Comparison of ENCODE assay signal across 8 mouse cellular contexts in genomic region chr6:145211376-145212305, GRCm38 (mm10). TPM values are rescaled to one million over a fixed set of nuclear protein-coding genes. Genes with fewer than 3 reads are reported as not detected.
DNase-seq lines count a peak whose midpoint lies in the region; ATAC-seq and TF ChIP-seq lines count a peak whose summit lies in the region.

No protein-coding gene starts in this region.

- ATAC-seq in limb, embryonic 13.5 days (ENCODE audit: low FRiP score, low read depth) = peak; percentile 2; the same call in 1 of the 2 replicates

- H3K27me3 ChIP-seq in erythroblast, embryonic 14.5 days (ENCODE audit: control insufficient read depth) = no peaks in the 10 kb centered on the region
- no peaks in the 10 kb centered on the region for H3K27me3 ChIP-seq in limb, embryonic 13.5 days

- 3% methylated on average over 21 of the region's 21 CpGs for WGBS in limb, embryonic 13.5 days

- peak overlapping the region; percentile 77 for H3K4me3 ChIP-seq in left cerebral cortex, adult 2 months
- peak overlapping the region; percentile 81 for H3K4me3 ChIP-seq in erythroblast, embryonic 14.5 days (replicated peaks)
- H3K4me3 ChIP-seq in limb, embryonic 13.5 days = peak overlapping the region; percentile 74

- peak overlapping the region; percentile 88 for H3K9ac ChIP-seq in limb, embryonic 13.5 days

- intact Hi-C loops in left cerebral cortex, adult 2 months (cut with DNase I) = loop anchor here (1.0 kb wide), 2 partner anchors 39 to 130 kb away; partner anchors contain the start of gene Kras

- H3K36me3 ChIP-seq in erythroblast, embryonic 14.5 days (ENCODE audit: control insufficient read depth) = peaks cover 19% of the 10 kb centered on the region
- no peaks in the 10 kb centered on the region; the same call in 1 of the 2 replicates for H3K36me3 ChIP-seq in limb, embryonic 13.5 days

- peak overlapping the region; percentile 79 for H3K4me2 ChIP-seq in limb, embryonic 13.5 days (replicated peaks)

- DNase-seq in left cerebral cortex, adult 2 months (ENCODE audit: extremely low spot score in 1 of 2, low spot score in 2 of 2) = no peak
- DNase-seq in left cerebral cortex, adult 18-20 months (ENCODE audit: low spot score in 2 of 2) = no peak
- DNase-seq in WW6 (ENCODE audit: low read depth, low spot score) = peak; percentile 45
- peak; percentile 64 for DNase-seq in retina, embryonic 14.5 days (ENCODE audit: low spot score)
- DNase-seq in layer of hippocampus, adult 9-11 months = no peak
- DNase-seq in spleen, adult 12 weeks (ENCODE audit: low spot score) = no peak

- peak overlapping the region; percentile 96 for H3K27ac ChIP-seq in left cerebral cortex, adult 2 months
- H3K27ac ChIP-seq in limb, embryonic 13.5 days = peak overlapping the region; percentile 96

- no peaks in the 10 kb centered on the region for H3K9me3 ChIP-seq in erythroblast, embryonic 14.5 days (ENCODE audit: control insufficient read depth, low read length)
- H3K9me3 ChIP-seq in limb, embryonic 13.5 days = no peaks in the 10 kb centered on the region

- TF ChIP-seq CTCF in left cerebral cortex, adult 2 months (IDR thresholded peaks at IDR 0.05) = no peak; the same call in 1 of the 2 replicates

- H3K4me1 ChIP-seq in erythroblast, embryonic 14.5 days (ENCODE audit: control insufficient read depth) = peaks cover 19% of the 10 kb centered on the region
- H3K4me1 ChIP-seq in limb, embryonic 13.5 days = peaks cover 14% of the 10 kb centered on the region

RNA-seq across cellular contexts. Expression of gene Etfrf1, which starts 0.7 kb away (rescaled TPM):
- 10 to 100 TPM; 22.5 to 23.4 TPM for total RNA-seq in left cerebral cortex, adult 2 months (2021)
- total RNA-seq in left cerebral cortex, adult 18-20 months (2021) = 10 to 100 TPM; 23.0 to 24.8 TPM
- polyA plus RNA-seq in erythroblast, embryonic 14.5 days (2012) = 0.12 and 0.20 TPM in 2 replicates
- 30.4 and 33.5 TPM in 2 replicates for polyA plus RNA-seq in limb, embryonic 13.5 days (2015; fragmentation: Nextera tagmentation; extraction: Ambion mirVana)

RNA-seq across cellular contexts. Expression of gene Casc1, which starts 0.8 kb away (rescaled TPM):
- 1 to 10 TPM; 1.3 to 1.9 TPM for total RNA-seq in left cerebral cortex, adult 2 months (2021)
- total RNA-seq in left cerebral cortex, adult 18-20 months (2021) = 1 to 10 TPM; 1.0 to 1.3 TPM
- polyA plus RNA-seq in erythroblast, embryonic 14.5 days (2012) = 0.03 TPM in 1 of 2 replicates, not detected in the other
- polyA plus RNA-seq in limb, embryonic 13.5 days (2015; fragmentation: Nextera tagmentation; extraction: Ambion mirVana) = 0.46 and 0.56 TPM in 2 replicates

RNA-seq across cellular contexts. Expression of gene Kras, which starts 38.4 kb away (rescaled TPM):
- 10 to 100 TPM; 78.4 to 79.8 TPM for total RNA-seq in left cerebral cortex, adult 2 months (2021)
- total RNA-seq in left cerebral cortex, adult 18-20 months (2021) = 10 to 100 TPM; 79.5 to 85.3 TPM
- 2.6 and 2.9 TPM in 2 replicates for polyA plus RNA-seq in erythroblast, embryonic 14.5 days (2012)
- polyA plus RNA-seq in limb, embryonic 13.5 days (2015; fragmentation: Nextera tagmentation; extraction: Ambion mirVana) = 68.6 and 74.9 TPM in 2 replicates

Comparison
In these comparisons a context has a peak if more than half of its experiments do, and no peak if none do; other contexts are left out.
1. DNase-seq: peak in WW6 (single experiment) and retina, embryonic 14.5 days (single experiment); none in left cerebral cortex, adult 2 months (0 of 2), left cerebral cortex, adult 18-20 months (0 of 2), layer of hippocampus, adult 9-11 months (single experiment) and spleen, adult 12 weeks (single experiment).
2. Peak in every context shown above with its lines, with median percentiles within 50 percentile points of each other: H3K4me3 ChIP-seq.